In the genomic region with DNA sequence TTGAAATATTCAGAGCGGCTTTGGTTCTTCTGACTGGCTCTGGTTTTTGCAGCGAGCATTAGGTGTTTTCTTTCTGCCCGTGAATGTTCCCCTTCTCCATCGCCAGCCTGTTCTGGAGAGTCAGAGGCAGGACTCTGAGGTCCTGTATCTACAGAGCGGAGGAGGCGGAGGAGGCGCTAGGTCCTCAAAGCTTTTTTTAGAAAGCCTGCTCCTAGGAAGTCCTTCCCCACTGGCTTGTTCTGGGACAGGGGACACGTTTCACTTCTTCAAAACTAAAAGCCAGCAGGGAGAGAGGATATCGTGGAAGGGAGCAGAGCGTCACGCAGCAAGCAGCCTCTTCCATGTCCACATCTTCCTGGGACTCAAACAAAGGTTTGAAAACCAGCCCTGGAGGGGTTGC, we compare ENCODE assay signal across 12 mouse cellular contexts. TPM values are rescaled to one million over a fixed set of nuclear protein-coding genes. Genes with fewer than 3 reads are reported as not detected.
A peak's percentile ranks its signal among the peaks of the same experiment; 100 is the strongest.
DNase-seq lines count a peak whose midpoint lies in the region; ATAC-seq and TF ChIP-seq lines count a peak whose summit lies in the region.
"Had no signal": no experiment of that assay in that cellular context is flagged by ENCODE, and none has a peak within 500 bp of the region (broad histone marks: within the 10 kb centered on the region; RNA-seq: fewer than 3 reads in every experiment).

No protein-coding gene starts in this region.

- peak overlapping the region; percentile 67; the same call in 1 of the 2 replicates for H3K27ac ChIP-seq in heart, embryonic 15.5 days
- H3K27ac ChIP-seq in liver, postnatal 0 days (ENCODE audit: low read depth) = peak overlapping the region; percentile 94
- no peak overlapping the region for H3K27ac ChIP-seq in forebrain, embryonic 10.5 days

- H3K4me1 ChIP-seq in heart, embryonic 15.5 days (replicated peaks) = peaks cover 30% of the 10 kb centered on the region
- peaks cover 36% of the 10 kb centered on the region for H3K4me1 ChIP-seq in liver, postnatal 0 days (ENCODE audit: insufficient read depth)
- H3K4me1 ChIP-seq in forebrain, embryonic 10.5 days = 0 out of 2 replicates have a peak, but pooled peaks cover 5% of the 10 kb centered on the region

- TF ChIP-seq CTCF in liver, postnatal 0 days (IDR thresholded peaks at IDR 0.05; ENCODE audit: low read depth) = no peak

- ATAC-seq in heart, embryonic 15.5 days (replicated peaks; ENCODE audit: insufficient number of reproducible peaks, insufficient read depth, low FRiP score, low read depth) = no peak
- ATAC-seq in liver, postnatal 0 days = no peak
- ATAC-seq in erythroblast, adult 5-6 weeks (replicated peaks; ENCODE audit: low FRiP score, poor library complexity, severe bottlenecking) = no peak
- ATAC-seq: activated CD4-positive, CD25-positive, alpha-beta regulatory T cell, adult 4 months had no signal

- no peaks in the 10 kb centered on the region for H3K9me3 ChIP-seq in heart, embryonic 15.5 days (replicated peaks)
- H3K9me3 ChIP-seq in liver, postnatal 0 days (ENCODE audit: low read length) = no peaks in the 10 kb centered on the region
- no peaks in the 10 kb centered on the region; the same call in 1 of the 2 replicates for H3K9me3 ChIP-seq in forebrain, embryonic 10.5 days

- H3K4me2 ChIP-seq in heart, embryonic 15.5 days = peak overlapping the region; percentile 3; the same call in 1 of the 2 replicates
- H3K4me2 ChIP-seq in liver, postnatal 0 days (ENCODE audit: low read depth, low read length) = no peak overlapping the region

- H3K36me3 ChIP-seq in heart, embryonic 15.5 days = no peaks in the 10 kb centered on the region
- H3K36me3 ChIP-seq in liver, postnatal 0 days (replicated peaks; ENCODE audit: insufficient read depth, low read length) = no peaks in the 10 kb centered on the region
- H3K36me3 ChIP-seq in forebrain, embryonic 10.5 days (replicated peaks) = no peaks in the 10 kb centered on the region

- H3K4me3 ChIP-seq in heart, embryonic 15.5 days = no peak overlapping the region
- no peak overlapping the region for H3K4me3 ChIP-seq in liver, postnatal 0 days (ENCODE audit: low read depth, low read length)
- H3K4me3 ChIP-seq in forebrain, embryonic 10.5 days = no peak overlapping the region
- H3K4me3 ChIP-seq: myocyte had no signal

- 48% methylated on average over 11 of the region's 11 CpGs for WGBS in heart, embryonic 15.5 days
- 67% methylated on average over 11 of the region's 11 CpGs for WGBS in liver, postnatal 0 days (ENCODE audit: insufficient replicate concordance)
- 87% methylated on average over 11 of the region's 11 CpGs for WGBS in forebrain, embryonic 10.5 days

- no peak for TF ChIP-seq EP300 in liver, postnatal 0 days (IDR thresholded peaks at IDR 0.05; ENCODE audit: low read depth)

- no peak overlapping the region for H3K9ac ChIP-seq in heart, embryonic 15.5 days
- no peak overlapping the region for H3K9ac ChIP-seq in liver, postnatal 0 days (replicated peaks)

- DNase-seq in layer of hippocampus, adult 11-12 months (ENCODE audit: low spot score) = peak; percentile 12
- DNase-seq in layer of hippocampus, adult 18-20 months (ENCODE audit: low spot score in 2 of 2) = no peak
- DNase-seq in brain, adult 2 months (ENCODE audit: low read depth, low spot score) = peak; percentile 19
- DNase-seq in liver, postnatal 0 days = no peak
- DNase-seq in natural killer cell, adult 2 months (ENCODE audit: low spot score in 2 of 2) = no peak
- DNase-seq in forebrain, embryonic 10.5 days (ENCODE audit: extremely low spot score, low spot score) = no peak
- DNase-seq: kidney, adult 11 months; thymus, postnatal 14 days had no signal

- no peaks in the 10 kb centered on the region for H3K27me3 ChIP-seq in heart, embryonic 15.5 days
- no peaks in the 10 kb centered on the region for H3K27me3 ChIP-seq in liver, postnatal 0 days (ENCODE audit: insufficient read depth, low read length)
- no peaks in the 10 kb centered on the region for H3K27me3 ChIP-seq in forebrain, embryonic 10.5 days (ENCODE audit: poor library complexity, severe bottlenecking)

RNA-seq across cellular contexts. Expression of a gene that starts 26.9 kb away (rescaled TPM):
- 10 to 100 TPM; 42.5 to 46.0 TPM for total RNA-seq in layer of hippocampus, adult 18-20 months (2021)
- 60.8 and 71.4 TPM in 2 replicates for polyA plus RNA-seq in heart, embryonic 15.5 days (2015; fragmentation: Nextera tagmentation; extraction: Ambion mirVana)
- 30.6 and 39.7 TPM in 2 replicates for polyA plus RNA-seq in liver, postnatal 0 days (2015; fragmentation: Nextera tagmentation; extraction: Ambion mirVana)
- polyA plus RNA-seq in forebrain, embryonic 10.5 days (2016; fragmentation: Nextera tagmentation; extraction: Ambion mirVana) = 120 and 134 TPM in 2 replicates
- total RNA-seq in erythroblast, adult 5-6 weeks (2015; ENCODE audit: low replicate concordance) = 0.38 and 1.9 TPM in 2 replicates
- 0.14 and 1.9 TPM in 2 replicates for total RNA-seq in erythroblast, adult 5-6 weeks (2017; ENCODE audit: low replicate concordance)

Comparison
In these comparisons a context has a peak if more than half of its experiments do, and no peak if none do; other contexts are left out.
1. DNase-seq: peak in layer of hippocampus, adult 11-12 months (single experiment) and brain, adult 2 months (single experiment); none in layer of hippocampus, adult 18-20 months (0 of 2), liver, postnatal 0 days (single experiment), natural killer cell, adult 2 months (0 of 2) and forebrain, embryonic 10.5 days (single experiment).